Mouse (Mus musculus): ENCODE data around the gene Dlg4. TPM values are rescaled to one million over a fixed set of nuclear protein-coding genes. Genes with fewer than 3 reads are reported as not detected.

Dlg4 gene
- total and polyA plus RNA-seq, 3 experiments = 6.8 to 15.3 (median 7.3) TPM

DNA sequence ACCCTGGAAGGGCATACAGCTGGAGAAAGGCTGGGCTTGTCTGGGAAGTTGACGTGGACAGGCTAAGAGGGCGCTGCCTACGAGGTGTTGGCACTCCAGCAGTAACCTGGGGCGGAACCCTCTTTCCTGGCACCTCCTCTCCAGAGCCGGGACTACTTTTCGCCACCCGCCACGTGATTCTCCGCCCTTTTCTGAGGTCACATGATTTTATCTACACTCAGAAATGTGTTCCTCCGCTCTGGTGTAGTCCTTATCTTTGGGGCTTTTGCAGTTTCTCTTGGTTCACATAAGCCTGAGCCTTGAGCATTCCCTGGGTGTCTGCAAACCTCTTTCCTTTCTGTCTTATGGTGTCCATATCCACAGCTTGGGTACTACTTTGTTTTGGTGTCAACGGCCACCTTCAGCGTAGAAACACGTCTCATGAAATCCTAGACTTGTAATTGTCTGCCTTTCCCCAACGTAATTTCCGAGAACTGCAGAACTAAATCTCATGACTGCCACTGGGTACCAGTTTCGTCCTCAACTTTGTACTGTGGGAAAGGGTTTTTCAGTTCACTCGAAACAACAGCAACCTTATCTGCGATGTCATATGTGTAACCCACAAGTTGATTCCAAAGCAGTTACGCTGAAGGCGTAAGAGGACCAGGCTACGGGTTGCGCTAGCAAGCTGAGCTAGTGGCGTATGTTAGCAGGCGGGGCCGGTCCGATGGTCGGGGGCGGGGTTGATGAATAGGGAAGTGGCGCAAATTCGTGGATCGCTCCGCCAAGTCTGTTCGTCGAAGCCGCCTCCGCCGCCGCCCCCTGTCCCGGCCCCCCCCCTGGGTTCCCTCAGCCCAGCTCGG is 25.7 kb upstream of the Dlg4 start, which contains the start of gene Gabarap (continued):
- TF ChIP-seq CHD1 (IDR thresholded peaks at IDR 0.05; ENCODE audit: low read depth, low read length) = no peak
- peak; percentile 81; the same call in 1 of the 2 replicates for TF ChIP-seq CHD2 (IDR thresholded peaks at IDR 0.05; ENCODE audit: low read length)
- TF ChIP-seq PAX5 (IDR thresholded peaks at IDR 0.05; ENCODE audit: low read length) = no peak
- peak; percentile 99 for TF ChIP-seq USF2 (conservative IDR thresholded peaks at IDR 0.05; ENCODE audit: low read depth, low read length)
- peak; percentile 98 for TF ChIP-seq KAT2A (IDR thresholded peaks at IDR 0.05; ENCODE audit: insufficient replicate concordance, low read length)
- no peak; the same call in 1 of the 2 replicates for TF ChIP-seq E2F4 (IDR thresholded peaks at IDR 0.05; ENCODE audit: insufficient replicate concordance, low read depth, low read length)
- peak; percentile 100 for TF ChIP-seq SIN3A (IDR thresholded peaks at IDR 0.05; ENCODE audit: low read length)
- TF ChIP-seq TBP (conservative IDR thresholded peaks at IDR 0.05; ENCODE audit: low read depth, low read length) = peak; percentile 74
- no peak for TF ChIP-seq JUN (IDR thresholded peaks at IDR 0.05; ENCODE audit: insufficient read depth, low read depth, low read length)
- TF ChIP-seq MXI1 (IDR thresholded peaks at IDR 0.05; ENCODE audit: low read depth, low read length) = peak; percentile 94
- no peak for TF ChIP-seq UBTF (IDR thresholded peaks at IDR 0.05; ENCODE audit: low read depth, low read length)
- peak; percentile 79; the same call in 1 of the 2 replicates for TF ChIP-seq MAZ (IDR thresholded peaks at IDR 0.05; ENCODE audit: low read depth, low read length)
- TF ChIP-seq ZC3H11A (IDR thresholded peaks at IDR 0.05; ENCODE audit: low read depth, low read length) = no peak
- TF ChIP-seq ELF1 (IDR thresholded peaks at IDR 0.05; ENCODE audit: low read depth, low read length) = peak; percentile 81
- peak; percentile 98 for TF ChIP-seq BHLHE40 (IDR thresholded peaks at IDR 0.05; ENCODE audit: low read depth, low read length)

DNA sequence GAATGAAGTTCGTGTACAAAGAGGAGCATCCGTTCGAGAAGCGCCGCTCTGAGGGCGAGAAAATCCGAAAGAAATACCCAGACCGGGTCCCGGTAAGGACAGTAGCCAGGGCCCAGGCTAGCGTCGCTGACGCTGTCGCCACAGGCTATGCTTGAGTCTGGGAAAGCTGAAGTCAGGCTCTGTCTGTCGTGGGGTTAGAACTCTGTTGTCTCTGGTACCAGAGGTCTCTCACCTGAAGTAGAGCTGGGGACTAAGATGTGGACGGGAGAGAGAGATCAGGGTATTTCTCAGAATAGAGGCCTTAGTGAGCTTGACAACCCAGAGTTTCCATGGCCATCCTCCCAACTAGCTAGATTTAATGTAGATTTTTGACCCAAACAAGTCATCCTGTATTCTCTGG is 25.0 kb upstream of the Dlg4 start:
- DNase-seq (ENCODE audit: extremely low read depth) = no peak
- H3K27me3 ChIP-seq (replicated peaks) = no peaks in the 10 kb centered on the region
- H3K79me2 ChIP-seq (replicated peaks; ENCODE audit: control insufficient read depth, extremely low read depth, insufficient read depth, poor library complexity, severe bottlenecking) = peaks cover 35% of the 10 kb centered on the region
- H3K4me2 ChIP-seq (ENCODE audit: insufficient read depth, low read depth, poor library complexity, severe bottlenecking) = peak overlapping the region; percentile 37; the same call in 1 of the 2 replicates
- no peaks in the 10 kb centered on the region for H3K9me3 ChIP-seq (replicated peaks; ENCODE audit: low read length)
- in situ Hi-C loops (cut with MboI; ENCODE audit: low pct_ligation_motif_present, low pct_unique_long_range_greater_than_20kb, low sequenced_read_pairs) = no loop called here
- dilution Hi-C loops (cut with MboI; ENCODE audit: extremely low pct_ligation_motif_present, extremely low pct_unique_long_range_greater_than_20kb, low sequenced_read_pairs) = no loop called here
- H3K9ac ChIP-seq (ENCODE audit: insufficient read depth, low read depth) = peak overlapping the region; percentile 83
- 0 out of 2 replicates have a peak, but pooled peaks have one; percentile 52 for TF ChIP-seq MAZ (IDR thresholded peaks at IDR 0.05; ENCODE audit: low read depth, low read length)
- TF ChIP-seq USF2 (conservative IDR thresholded peaks at IDR 0.05; ENCODE audit: low read depth, low read length) = no peak
- TF ChIP-seq ELF1 (IDR thresholded peaks at IDR 0.05; ENCODE audit: low read depth, low read length) = no peak
- TF ChIP-seq HCFC1 (IDR thresholded peaks at IDR 0.05; ENCODE audit: low read depth, low read length) = peak; percentile 51
- TF ChIP-seq NELFE (IDR thresholded peaks at IDR 0.05; ENCODE audit: low read depth, low read length) = no peak
- no peak for TF ChIP-seq TBP (conservative IDR thresholded peaks at IDR 0.05; ENCODE audit: low read depth, low read length)
- TF ChIP-seq EP300 (IDR thresholded peaks at IDR 0.05; ENCODE audit: low read length) = no peak
- TF ChIP-seq KAT2A (IDR thresholded peaks at IDR 0.05; ENCODE audit: insufficient replicate concordance, low read length) = 0 out of 2 replicates have a peak, but pooled peaks have one; percentile 56
- peak; percentile 34; the same call in 1 of the 2 replicates for TF ChIP-seq IRF4 (IDR thresholded peaks at IDR 0.05; ENCODE audit: low read depth, low read length)
- peak overlapping the region; percentile 76 to 93 (median 77) for H3K4me3 ChIP-seq (replicated peaks in 1 of 3; ENCODE audit: low read depth in 2 of 3, low read length in 2 of 3, poor library complexity in 1 of 3)
- H3K4me1 ChIP-seq (ENCODE audit: control insufficient read depth in 1 of 2, insufficient read depth in 2 of 2) = peaks cover 8 to 28% of the 10 kb centered on the region in 2 experiments; a peak in 3 of 4 replicates
- H3K27ac ChIP-seq (ENCODE audit: insufficient read depth, low read depth) = peak overlapping the region; percentile 80; the same call in 1 of the 2 replicates
- peaks cover 45 to 56% of the 10 kb centered on the region in 2 experiments for H3K36me3 ChIP-seq (replicated peaks in 1 of 2; ENCODE audit: control insufficient read depth in 1 of 2, insufficient read depth in 1 of 2, low read length in 1 of 2)

All from CH12.LX (cell line).